Mouse (Mus musculus): ENCODE data around the gene Ets1.

The Ets1 gene

DNA sequence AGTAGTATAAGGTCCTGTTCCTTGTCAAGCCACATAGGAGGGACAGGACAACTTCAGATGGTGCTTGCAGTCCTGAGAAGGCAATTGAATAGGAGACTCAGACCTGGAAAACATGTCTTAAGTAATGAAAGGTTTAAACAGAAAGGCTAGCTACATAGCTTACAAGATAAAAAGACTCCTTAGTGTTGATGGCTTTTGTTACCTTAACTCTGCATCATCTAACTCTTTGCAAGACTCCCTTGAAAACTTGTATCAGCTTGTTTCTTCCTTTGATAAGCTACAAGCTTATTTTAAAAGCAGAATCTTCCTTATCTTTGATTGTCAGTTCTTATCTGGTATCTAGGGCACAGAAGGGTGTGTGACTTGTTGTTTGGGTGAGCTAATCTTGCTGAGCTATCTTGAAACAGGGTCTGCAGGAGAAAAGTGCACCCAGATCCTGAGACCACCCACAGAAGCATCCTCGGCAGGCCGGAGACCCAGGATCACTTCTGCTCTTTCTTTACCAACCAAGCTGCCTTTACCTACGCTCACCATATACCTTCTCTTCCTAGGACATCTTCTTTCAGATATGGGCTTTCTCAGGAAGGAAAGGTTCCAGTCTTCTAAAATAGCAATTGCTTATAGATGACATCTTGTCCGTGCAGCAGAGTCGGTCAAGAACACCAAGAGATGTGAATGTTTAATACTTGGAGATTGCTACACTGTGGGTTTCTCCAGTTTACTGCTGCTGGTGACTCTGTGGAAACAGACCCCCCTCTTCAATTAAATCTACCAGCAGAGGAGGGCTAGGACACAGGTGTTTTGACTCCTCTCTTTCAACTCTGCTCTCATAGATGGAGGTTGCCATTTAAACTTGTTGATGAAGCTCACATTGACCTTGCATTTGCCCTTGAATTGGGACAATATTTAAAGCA is 19.2 kb upstream of the Ets1 start:
- DNase-seq = no peak

- no peak for DNase-seq
Measured at GRCm38 (mm10) chr9:32617430-32617768, 18.6 kb upstream of the Ets1 start.

GRCm38 (mm10) chr9:32618544-32619120 is 17.4 kb upstream of the Ets1 start:
- DNase-seq = no peak

DNA sequence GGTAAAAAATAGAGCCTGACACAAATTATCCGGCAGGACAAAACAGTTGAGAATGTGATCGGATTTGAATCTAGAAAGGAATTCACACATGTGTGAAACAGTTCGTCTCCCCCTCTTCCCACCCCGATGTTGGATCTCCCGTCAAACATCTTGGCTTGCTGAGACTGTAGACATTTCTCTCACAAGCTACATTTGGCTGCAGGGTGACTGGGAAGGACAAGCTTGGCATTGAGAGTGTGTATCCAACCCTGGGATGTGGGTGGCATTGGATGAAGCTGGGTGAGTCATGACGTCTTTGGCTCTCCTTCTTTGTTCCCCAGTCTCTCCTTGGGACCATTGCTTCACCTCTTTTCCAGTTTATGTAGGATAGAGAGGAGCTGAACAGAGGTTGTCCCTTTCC is 16.4 kb upstream of the Ets1 start:
- no peak for DNase-seq

DNA sequence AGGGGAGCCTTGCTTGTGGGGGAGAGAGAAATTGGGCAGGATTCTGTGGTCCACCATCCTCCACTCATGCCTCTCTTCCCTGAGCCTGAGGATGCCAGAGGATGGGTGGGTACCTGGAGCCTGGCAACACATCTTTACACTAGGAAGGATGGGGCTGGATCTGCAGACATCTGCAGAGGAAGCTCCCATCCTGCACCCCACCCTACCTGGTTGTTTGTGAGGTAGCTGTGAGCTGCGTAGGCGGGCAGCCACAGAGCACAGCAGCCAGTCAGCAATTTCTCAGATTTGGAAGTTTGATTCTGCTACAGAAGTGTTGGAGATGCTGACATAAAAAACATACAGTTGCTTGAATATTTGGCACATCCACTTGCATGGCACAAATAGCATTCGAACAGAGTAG is 15.6 kb upstream of the Ets1 start:
- DNase-seq = no peak

- DNase-seq = no peak
Measured at GRCm38 (mm10) chr9:32629385-32629981, 6.5 kb upstream of the Ets1 start.

DNA sequence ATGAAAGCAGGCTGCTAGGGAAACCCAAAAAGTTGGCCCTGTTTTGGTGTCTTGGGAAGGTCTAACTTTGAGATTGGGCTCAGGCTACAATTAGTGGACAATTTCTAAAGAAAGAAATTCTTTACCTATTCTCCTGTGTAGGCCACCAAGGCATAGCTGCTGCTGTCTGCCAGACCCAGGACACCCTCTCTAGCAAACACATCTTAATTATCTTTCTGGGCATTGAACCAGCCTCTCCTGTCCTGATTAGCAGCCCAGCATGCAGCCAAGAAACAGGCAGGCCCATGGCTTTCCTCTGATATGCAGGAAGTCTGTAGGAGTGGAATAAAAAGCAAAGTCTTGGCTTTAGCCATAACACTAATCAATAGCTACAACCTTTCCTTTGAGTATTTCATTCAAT is 4.7 kb upstream of the Ets1 start:
- no peak for DNase-seq

DNA sequence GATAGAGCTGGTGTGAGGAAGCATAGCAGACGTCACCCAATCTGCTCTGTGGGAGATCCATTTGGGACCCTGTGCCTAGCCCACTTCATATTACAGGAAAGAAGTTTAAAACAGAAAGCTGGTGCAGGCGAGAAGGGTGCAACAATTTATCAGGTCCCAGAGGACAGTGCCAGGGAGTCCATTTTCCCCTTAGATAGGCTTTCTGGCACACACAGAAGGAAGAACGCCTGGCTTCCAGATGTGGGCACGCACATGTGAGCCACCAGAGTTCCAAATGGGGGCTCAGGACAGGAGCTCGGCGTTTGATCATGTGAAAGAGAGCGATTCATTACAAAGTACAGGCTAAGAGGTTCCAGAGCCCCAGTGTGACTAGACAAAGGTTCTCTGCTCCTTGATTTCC is 3.8 kb upstream of the Ets1 start:
- DNase-seq = no peak

- no peak for DNase-seq
Measured at GRCm38 (mm10) chr9:32644981-32645380, 9.0 kb downstream of the Ets1 start.

- no peak for DNase-seq
Measured at GRCm38 (mm10) chr9:32645475-32645874, 9.5 kb downstream of the Ets1 start.

DNA sequence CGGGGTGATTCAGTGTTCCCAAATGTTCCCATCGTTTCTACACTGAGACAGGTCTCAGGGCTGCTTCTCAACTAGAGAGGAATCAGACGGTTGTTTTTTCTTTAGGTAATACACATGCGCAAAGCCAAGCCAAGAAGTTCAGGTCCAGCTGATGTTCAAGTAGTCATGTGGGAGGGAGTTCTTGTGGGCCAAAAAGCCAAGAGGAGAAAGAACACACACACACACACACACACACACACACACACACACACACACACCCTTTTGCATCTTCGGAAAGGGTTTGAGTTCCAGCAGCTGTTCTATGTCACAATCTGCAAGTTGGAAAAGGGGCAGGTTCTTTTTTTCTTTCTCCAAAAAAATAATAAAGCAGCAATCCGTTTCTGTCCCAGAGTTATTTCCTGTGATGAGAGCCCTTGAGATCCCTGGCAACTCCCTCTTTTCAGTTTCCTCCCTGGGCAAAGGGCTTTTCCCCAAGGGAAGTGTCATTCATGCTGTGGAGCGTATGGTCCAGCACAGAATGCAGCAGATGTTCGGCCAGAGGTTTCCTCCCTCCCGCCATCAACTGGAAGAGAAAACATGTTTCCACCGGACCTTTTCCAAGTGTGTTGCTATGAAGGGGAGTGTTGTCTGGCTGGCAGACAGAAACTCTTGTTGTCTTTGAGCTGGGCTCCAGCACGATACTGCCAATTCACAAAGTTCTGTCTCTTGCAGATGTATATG is 10.7 kb downstream of the Ets1 start:
- peak; percentile 60 for DNase-seq

GRCm38 (mm10) chr9:32647506-32648250 is 11.7 kb downstream of the Ets1 start:
- DNase-seq = no peak

GRCm38 (mm10) chr9:32648286-32648685 is 12.3 kb downstream of the Ets1 start:
- no peak for DNase-seq

GRCm38 (mm10) chr9:32650738-32651137 is 14.7 kb downstream of the Ets1 start:
- DNase-seq = no peak

- no peak for DNase-seq
Measured at GRCm38 (mm10) chr9:32652112-32652511, 16.1 kb downstream of the Ets1 start.

DNA sequence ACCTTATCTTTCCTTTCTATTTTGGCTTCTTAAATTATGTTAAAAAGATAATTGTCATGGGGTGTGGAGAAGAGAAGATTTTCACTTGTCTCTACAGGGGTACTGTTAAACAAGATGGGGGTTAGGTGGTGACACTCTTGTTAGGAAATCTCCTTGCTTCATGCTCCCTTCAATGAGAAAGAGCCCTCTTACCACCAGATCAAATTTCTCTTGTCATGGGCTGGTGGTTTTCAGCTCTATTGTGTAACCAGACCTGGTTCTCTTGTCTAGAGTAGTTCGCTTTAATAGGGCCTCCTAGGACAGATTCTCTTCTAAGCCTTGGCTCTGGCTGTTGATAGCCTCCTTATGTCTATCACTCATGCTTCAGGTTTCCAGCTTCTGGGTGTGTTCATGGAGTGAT is 18.3 kb downstream of the Ets1 start:
- no peak for DNase-seq

GRCm38 (mm10) chr9:32656351-32656844 is 20.4 kb downstream of the Ets1 start:
- no peak for DNase-seq

DNA sequence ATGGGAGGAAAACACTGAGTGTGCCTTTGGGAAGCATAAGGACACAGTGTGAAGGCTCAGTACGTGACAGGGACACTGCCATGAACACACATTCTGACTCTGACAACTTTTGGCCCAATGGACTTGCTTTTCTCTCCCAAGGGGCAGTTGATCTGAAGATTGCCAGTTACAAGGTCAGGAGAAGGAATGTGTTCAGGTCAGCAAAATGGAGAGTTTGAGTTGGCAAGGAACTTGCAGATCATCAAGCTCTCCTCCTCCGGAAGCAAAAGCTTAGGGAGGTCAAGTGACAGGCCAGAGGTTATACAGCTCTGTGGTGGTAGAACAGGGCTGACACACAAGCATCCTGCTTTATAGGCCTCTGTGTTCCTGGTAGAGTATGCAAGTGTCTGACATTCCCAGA is 21.1 kb downstream of the Ets1 start:
- DNase-seq = no peak

- DNase-seq = no peak
Measured at GRCm38 (mm10) chr9:32660406-32660960, 24.5 kb downstream of the Ets1 start.

- DNase-seq = no peak
Measured at GRCm38 (mm10) chr9:32661071-32661470, 25.1 kb downstream of the Ets1 start.

GRCm38 (mm10) chr9:32661561-32661960 is 25.5 kb downstream of the Ets1 start:
- no peak for DNase-seq
